Mouse (Mus musculus) embryonic facial prominence, embryonic 11.5 days (tissue): ENCODE results near the gene Ablim1. TPM values are rescaled to one million over a fixed set of nuclear protein-coding genes. Genes with fewer than 3 reads are reported as not detected.

Experiments
- ATAC-seq: fragments of 200-750 bp; cut with Nextera tagmentation; replicated peaks from 2 replicates; pipeline ENCODE4 v1.8.0; 2017; ENCODE audit warnings: low read depth; ENCODE audit not compliant: insufficient number of reproducible peaks, low FRiP score, low TSS enrichment
- DNase-seq: peaks from one replicate; pipeline ENCODE4 v3.0.0-alpha.2; 2015; ENCODE audit warnings: low spot score
- H3K27ac ChIP-seq: fragments of 300-500 bp; sonication (generic); replicated peaks from 2 replicates; pipeline ENCODE4 v1.5.1; 2014; ENCODE audit warnings: mild to moderate bottlenecking, low read depth, low read length, control low read depth
- H3K27me3 ChIP-seq: fragments of 300-500 bp; sonication (generic); 2 replicates; pipeline ENCODE4 v1.6.1; 2014; ENCODE audit warnings: mild to moderate bottlenecking, low read length, moderate library complexity, mixed read lengths; ENCODE audit not compliant: control insufficient read depth, insufficient read depth
- H3K36me3 ChIP-seq: fragments of 300-500 bp; sonication (generic); replicated peaks from 2 replicates; pipeline ENCODE4 v1.6.1; 2014; ENCODE audit warnings: low read depth, mild to moderate bottlenecking, low read length, moderate library complexity, mixed read lengths; ENCODE audit not compliant: control insufficient read depth, insufficient read depth
- H3K4me1 ChIP-seq: fragments of 300-500 bp; sonication (generic); 2 replicates; pipeline ENCODE4 v1.6.1; 2014; ENCODE audit warnings: low read length, mixed read lengths; ENCODE audit not compliant: control insufficient read depth, insufficient read depth
- H3K4me2 ChIP-seq: fragments of 300-500 bp; sonication (generic); 2 replicates; pipeline ENCODE4 v1.6.1; 2014; ENCODE audit warnings: low read depth, mild to moderate bottlenecking, control low read depth, low read length, moderate library complexity
- H3K4me3 ChIP-seq: fragments of 300-500 bp; sonication (generic); 2 replicates; pipeline ENCODE4 v1.5.1; 2014; ENCODE audit warnings: low read depth, low read length, control low read depth
- H3K9ac ChIP-seq: fragments of 300-500 bp; sonication (generic); replicated peaks from 2 replicates; pipeline ENCODE4 v1.6.1; 2014; ENCODE audit warnings: mild to moderate bottlenecking, control low read depth, low read length
- H3K9me3 ChIP-seq: fragments of 300-500 bp; sonication (generic); replicated peaks from 2 replicates; pipeline ENCODE4 v1.6.1; 2016; ENCODE audit warnings: mild to moderate bottlenecking, low read length, inconsistent platforms, mixed read lengths; ENCODE audit not compliant: control insufficient read depth
- WGBS: fragments of 180-500 bp; shearing (Covaris S2); extraction: QIAGEN DNeasy Blood & Tissue Kit; methylation state at CpG from one replicate; pipeline ENCODE4 v1.1.7; 2014; 5-methylcytosine and 5-hydroxymethylcytosine counted together
- polyA plus RNA-seq: library from polyadenylated mRNA; unstranded; fragments of >200 nt; fragmentation: Nextera tagmentation; extraction: Ambion mirVana; gene quantifications from 2 replicates; pipeline ENCODE4 v1.2.1, GENCODE M21; 2014

The Ablim1 gene
- polyA plus RNA-seq, 1 experiment from 2014 or later: 22.8 TPM

- no peaks in the 10 kb centered on the region for H3K4me1 ChIP-seq
- DNase-seq: no peak
- no peaks in the 10 kb centered on the region for H3K27me3 ChIP-seq
- H3K27ac ChIP-seq: no peak overlapping the region
- H3K9me3 ChIP-seq: no peaks in the 10 kb centered on the region
- no peak for ATAC-seq
- H3K36me3 ChIP-seq: no peaks in the 10 kb centered on the region
- H3K9ac ChIP-seq: no peak overlapping the region
- 52% methylated on average over 6 of the region's 6 CpGs for WGBS
- H3K4me2 ChIP-seq: no peak overlapping the region
- no peak overlapping the region for H3K4me3 ChIP-seq
Measured at GRCm38 (mm10) chr19:57147746-57148145, 167.0 kb downstream of the Ablim1 start.

GRCm38 (mm10) chr19:57146936-57147335, 167.8 kb downstream of the Ablim1 start:
- Histone ChIP-seq H3K36me3 (no peaks in the 10 kb centered on the region), H3K27me3 (no peaks in the 10 kb centered on the region), H3K27ac (no peak overlapping the region), H3K4me3 (no peak overlapping the region), H3K9me3 (no peaks in the 10 kb centered on the region), H3K4me1 (no peaks in the 10 kb centered on the region), H3K9ac (no peak overlapping the region), H3K4me2 (no peak overlapping the region)
- 72% methylated on average over 6 of the region's 6 CpGs for WGBS
- ATAC-seq (no peak), DNase-seq (no peak)

DNA sequence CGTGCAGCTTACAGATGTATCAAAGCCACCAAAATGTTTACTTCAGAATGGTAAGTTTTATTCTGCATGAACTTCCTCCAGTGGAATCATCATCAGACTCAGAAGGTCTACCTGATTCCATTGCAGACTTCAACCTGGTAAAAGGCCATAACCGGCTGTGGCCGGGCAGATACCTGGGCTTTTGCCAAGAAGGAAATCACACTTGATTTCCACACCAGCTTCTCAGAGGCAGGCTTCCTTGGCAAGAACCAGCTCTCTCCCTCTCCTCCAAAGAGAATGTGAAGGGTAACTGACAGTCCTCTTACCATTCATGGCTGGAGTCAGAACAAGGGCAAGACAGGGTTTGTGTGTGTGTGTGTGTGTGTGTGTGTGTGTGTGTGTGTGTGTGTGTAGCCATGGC, 171.1 kb downstream of the Ablim1 start:
- 89% methylated on average over 3 of the region's 3 CpGs for WGBS
- Histone ChIP-seq H3K27ac (no peak overlapping the region), H3K4me1 (no peaks in the 10 kb centered on the region), H3K9ac (no peak overlapping the region), H3K4me2 (no peak overlapping the region), H3K27me3 (no peaks in the 10 kb centered on the region), H3K36me3 (no peaks in the 10 kb centered on the region), H3K4me3 (no peak overlapping the region), H3K9me3 (no peaks in the 10 kb centered on the region)
- DNase-seq (no peak), ATAC-seq (no peak)

- Histone ChIP-seq H3K27me3 (no peaks in the 10 kb centered on the region), H3K4me1 (no peaks in the 10 kb centered on the region), H3K9me3 (no peaks in the 10 kb centered on the region), H3K4me3 (no peak overlapping the region), H3K4me2 (no peak overlapping the region), H3K36me3 (no peaks in the 10 kb centered on the region), H3K9ac (no peak overlapping the region), H3K27ac (no peak overlapping the region)
- DNase-seq: no peak
- no peak for ATAC-seq
- 78% methylated on average over 10 of the region's 10 CpGs for WGBS
Measured at GRCm38 (mm10) chr19:57141756-57142461, 172.8 kb downstream of the Ablim1 start.

GRCm38 (mm10) chr19:57140874-57141273, 173.8 kb downstream of the Ablim1 start:
- no peaks in the 10 kb centered on the region for H3K4me1 ChIP-seq
- H3K27me3 ChIP-seq: no peaks in the 10 kb centered on the region
- no peaks in the 10 kb centered on the region for H3K36me3 ChIP-seq
- H3K4me2 ChIP-seq: no peak overlapping the region
- H3K27ac ChIP-seq: no peak overlapping the region
- no peak overlapping the region for H3K9ac ChIP-seq
- H3K4me3 ChIP-seq: no peak overlapping the region
- H3K9me3 ChIP-seq: no peaks in the 10 kb centered on the region
- no peak for ATAC-seq
- DNase-seq: no peak
- 75% methylated on average over 1 of the region's 1 CpGs for WGBS

DNA sequence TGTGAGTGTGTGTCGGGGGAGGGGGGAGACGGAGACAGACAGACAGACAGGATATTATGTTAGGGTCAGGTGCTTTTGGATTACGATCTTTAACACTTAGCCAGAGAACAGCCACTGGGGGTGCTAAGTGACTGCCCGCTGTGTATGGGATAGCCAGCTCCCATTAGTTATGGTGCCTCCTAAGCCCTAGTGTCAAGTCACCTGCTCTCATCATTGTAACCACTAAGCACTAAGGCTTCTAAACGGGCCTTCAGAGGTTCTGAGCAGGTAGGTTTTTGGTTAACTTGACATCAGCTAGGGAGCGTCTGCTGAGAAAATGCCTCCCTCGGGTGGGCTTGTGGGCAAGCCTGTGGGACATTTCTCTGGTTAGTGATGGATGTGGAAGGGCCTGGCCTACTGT, 174.6 kb downstream of the Ablim1 start:
- H3K27me3 ChIP-seq: no peaks in the 10 kb centered on the region
- DNase-seq (no peak), ATAC-seq (no peak)
- no peaks in the 10 kb centered on the region for H3K4me1 ChIP-seq
- no peak overlapping the region for H3K4me2 ChIP-seq
- H3K9ac ChIP-seq: no peak overlapping the region
- H3K27ac ChIP-seq: no peak overlapping the region
- no peaks in the 10 kb centered on the region for H3K36me3 ChIP-seq
- no peaks in the 10 kb centered on the region for H3K9me3 ChIP-seq
- 69% methylated on average over 7 of the region's 7 CpGs for WGBS
- no peak overlapping the region for H3K4me3 ChIP-seq

DNA sequence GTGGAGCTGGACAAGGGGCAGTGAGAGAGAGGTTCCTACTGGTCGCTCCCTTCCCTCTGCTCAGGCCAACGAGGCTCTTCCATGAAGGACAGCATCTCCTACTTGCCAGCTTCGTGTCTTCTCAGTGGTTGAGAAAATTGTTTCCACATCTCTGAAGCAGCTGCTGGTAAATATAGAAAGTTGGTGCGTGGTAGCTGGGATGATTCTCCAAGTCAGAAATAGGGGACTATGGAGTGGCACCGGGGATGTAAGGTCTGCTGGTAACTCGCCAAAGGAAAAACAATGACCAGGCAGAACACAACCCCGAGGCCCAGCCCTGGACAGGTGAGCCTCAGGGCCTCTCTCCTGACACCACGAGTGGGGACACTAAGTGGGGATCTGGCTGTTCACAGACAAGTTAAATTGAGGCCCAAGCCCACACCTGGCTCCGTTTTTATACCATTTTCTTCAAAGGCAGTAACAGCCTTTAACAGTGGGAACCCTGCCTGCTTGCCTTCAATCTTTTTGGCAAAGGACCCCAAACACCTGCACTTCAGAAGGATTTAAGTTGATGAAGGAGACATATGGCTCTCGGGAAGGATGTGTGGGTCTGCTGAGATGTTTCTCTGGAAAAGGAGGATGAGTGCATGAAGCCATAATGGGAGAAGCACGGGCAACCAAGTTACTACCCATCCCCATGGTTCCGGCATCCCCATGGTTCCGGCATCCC, 175.7 kb downstream of the Ablim1 start:
- Histone ChIP-seq H3K27ac (no peak overlapping the region), H3K36me3 (no peaks in the 10 kb centered on the region), H3K27me3 (no peaks in the 10 kb centered on the region), H3K4me1 (peaks cover 6% of the 10 kb centered on the region), H3K4me2 (no peak overlapping the region), H3K9me3 (no peaks in the 10 kb centered on the region), H3K4me3 (no peak overlapping the region), H3K9ac (no peak overlapping the region)
- WGBS: 78% methylated on average over 13 of the region's 13 CpGs
- DNase-seq: no peak
- ATAC-seq: no peak

- H3K4me1 ChIP-seq: peaks cover 6% of the 10 kb centered on the region
- H3K4me3 ChIP-seq: no peak overlapping the region
- WGBS: 70% methylated on average over 6 of the region's 6 CpGs
- no peak for DNase-seq
- H3K27ac ChIP-seq: no peak overlapping the region
- no peak overlapping the region for H3K4me2 ChIP-seq
- no peaks in the 10 kb centered on the region for H3K36me3 ChIP-seq
- peak; percentile 25; the same call in 1 of the 2 replicates for ATAC-seq
- no peak overlapping the region for H3K9ac ChIP-seq
- no peaks in the 10 kb centered on the region for H3K9me3 ChIP-seq
- H3K27me3 ChIP-seq: no peaks in the 10 kb centered on the region
Measured at GRCm38 (mm10) chr19:57138469-57138868, 176.2 kb downstream of the Ablim1 start.
